Mouse (Mus musculus): ENCODE results near the gene Abcg1. TPM values are rescaled to one million over a fixed set of nuclear protein-coding genes. Genes with fewer than 3 reads are reported as not detected.

Gene Abcg1
- total and polyA plus RNA-seq, 2 experiments from 2014 or later = 17.4 to 34.9 TPM

DNA sequence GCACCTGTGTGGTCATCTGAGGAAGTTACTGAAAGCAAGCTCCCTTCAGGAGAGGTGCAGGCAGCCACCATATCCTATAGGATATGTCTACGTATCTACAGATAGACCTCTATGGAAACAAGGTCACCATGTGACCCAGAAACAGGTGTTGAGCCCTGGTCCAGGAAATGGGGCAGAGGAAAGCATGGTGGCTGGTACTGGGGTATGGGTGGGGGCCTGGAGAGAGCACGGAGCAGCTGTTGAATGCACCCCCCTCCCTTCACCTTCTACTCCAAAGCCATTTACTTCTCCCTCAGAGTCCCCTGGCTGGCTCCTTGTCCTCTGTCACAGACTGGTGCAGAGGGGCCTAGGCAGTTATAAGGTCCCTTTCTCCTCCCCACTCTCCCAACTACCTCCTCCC is 106.3 kb downstream of the Abcg1 start:
- Histone ChIP-seq H3K9ac (replicated peaks; ENCODE audit: low read length) (no peak overlapping the region), H3K4me2 (ENCODE audit: low read depth, low read length) (no peak overlapping the region), H3K36me3 (ENCODE audit: insufficient read depth, low read length) (no peaks in the 10 kb centered on the region), H3K9me3 (ENCODE audit: low read length) (no peaks in the 10 kb centered on the region), H3K4me3 (ENCODE audit: low read length) (no peak overlapping the region), H3K27ac (no peak overlapping the region), H3K27me3 (ENCODE audit: insufficient read depth, low read length) (no peaks in the 10 kb centered on the region), H3K4me1 (ENCODE audit: insufficient read depth, low read length) (no peaks in the 10 kb centered on the region)
- TF ChIP-seq CTCF (IDR thresholded peaks at IDR 0.05; ENCODE audit: low read depth) = no peak
- DNase-seq (ENCODE audit: low spot score) (no peak), ATAC-seq (no peak)
- 88% methylated on average over 2 of the region's 2 CpGs for WGBS

DNA sequence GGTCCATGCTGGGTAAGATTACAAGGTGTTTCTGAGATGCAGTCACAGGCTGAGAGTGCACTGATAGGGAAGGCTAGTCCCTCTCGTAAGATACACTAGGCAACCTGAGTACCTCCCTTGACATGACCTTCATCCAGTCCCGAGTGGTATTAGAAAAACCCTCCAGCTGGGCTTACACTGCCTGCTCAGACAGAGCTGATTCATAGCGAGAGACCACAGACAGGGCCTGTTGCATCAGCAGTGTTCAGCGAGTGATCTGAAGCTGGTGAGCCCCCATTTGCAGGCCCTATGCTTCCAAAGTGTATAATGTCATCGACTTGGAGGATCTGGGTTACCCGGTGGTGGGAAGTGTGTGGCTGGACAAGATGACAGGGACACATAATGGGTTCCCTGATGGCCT is 107.7 kb downstream of the Abcg1 start, which contains the start of gene Tff1:
Gene Tff1, minus strand, starts transcription at position 151 of the 400 bp plus-strand sequence.
- TF ChIP-seq CTCF (IDR thresholded peaks at IDR 0.05; ENCODE audit: low read depth) = no peak
- H3K9ac ChIP-seq (replicated peaks; ENCODE audit: low read length) = no peak within 1 kb of the TSS
- DNase-seq (ENCODE audit: low spot score) (no peak), ATAC-seq (no peak)
- no peaks in the 10 kb centered on the region for H3K9me3 ChIP-seq (ENCODE audit: low read length)
- no peaks in the 10 kb centered on the region for H3K36me3 ChIP-seq (ENCODE audit: insufficient read depth, low read length)
- no peaks in the 10 kb centered on the region for H3K4me1 ChIP-seq (ENCODE audit: insufficient read depth, low read length)
- no peak within 1 kb of the TSS for H3K27ac ChIP-seq
- WGBS = 87% methylated on average over 6 of the region's 6 CpGs
- H3K4me3 ChIP-seq (ENCODE audit: low read length) = no peak within 1 kb of the TSS
- no peak within 1 kb of the TSS for H3K4me2 ChIP-seq (ENCODE audit: low read depth, low read length)
- no peaks in the 10 kb centered on the region for H3K27me3 ChIP-seq (ENCODE audit: insufficient read depth, low read length)

Other genes with a start within 250 kb of the Abcg1 start
- gene Glp1r, start 155.9 kb upstream of the Abcg1 start, total RNA-seq (2014; rRNA removed) = 2.4 and 2.8 TPM in 2 replicates
- gene Glp1r, start 155.9 kb upstream of the Abcg1 start, polyA plus RNA-seq (2015; fragmentation: Nextera tagmentation; extraction: Ambion mirVana) = 0.69 and 0.83 TPM in 2 replicates
- 0.14 and 0.42 TPM in 2 replicates for gene Umodl1, start 103.0 kb upstream of the Abcg1 start, total RNA-seq (2014; rRNA removed)
- gene Umodl1, start 103.0 kb upstream of the Abcg1 start, polyA plus RNA-seq (2015; fragmentation: Nextera tagmentation; extraction: Ambion mirVana) = 0.06 and 0.15 TPM in 2 replicates
- gene Tff3, start 72.0 kb downstream of the Abcg1 start, total RNA-seq (2014; rRNA removed) = not detected in 2 replicates
- 0.44 and 0.55 TPM in 2 replicates for gene Tff3, start 72.0 kb downstream of the Abcg1 start, polyA plus RNA-seq (2015; fragmentation: Nextera tagmentation; extraction: Ambion mirVana)
- gene Tff2, start 86.6 kb downstream of the Abcg1 start, total RNA-seq (2014; rRNA removed) = not detected in 2 replicates
- not detected in 2 replicates for gene Tff2, start 86.6 kb downstream of the Abcg1 start, polyA plus RNA-seq (2015; fragmentation: Nextera tagmentation; extraction: Ambion mirVana)
- gene Tff1, start 107.6 kb downstream of the Abcg1 start, total RNA-seq (2014; rRNA removed) = not detected in 2 replicates
- gene Tff1, start 107.6 kb downstream of the Abcg1 start, polyA plus RNA-seq (2015; fragmentation: Nextera tagmentation; extraction: Ambion mirVana) = not detected in 2 replicates
- 0.10 TPM in 1 of 2 replicates, not detected in the other for gene Tmprss3, start 141.3 kb downstream of the Abcg1 start, total RNA-seq (2014; rRNA removed)
- gene Tmprss3, start 141.3 kb downstream of the Abcg1 start, polyA plus RNA-seq (2015; fragmentation: Nextera tagmentation; extraction: Ambion mirVana) = 0.14 and 0.23 TPM in 2 replicates
- gene Ubash3a, start 150.2 kb downstream of the Abcg1 start, total RNA-seq (2014; rRNA removed) = 0.21 TPM in 1 of 2 replicates, not detected in the other
- not detected in 2 replicates for gene Ubash3a, start 150.2 kb downstream of the Abcg1 start, polyA plus RNA-seq (2015; fragmentation: Nextera tagmentation; extraction: Ambion mirVana)
- gene Rsph1, start 219.7 kb downstream of the Abcg1 start, total RNA-seq (2014; rRNA removed) = 0.50 and 1.3 TPM in 2 replicates
- gene Rsph1, start 219.7 kb downstream of the Abcg1 start, polyA plus RNA-seq (2015; fragmentation: Nextera tagmentation; extraction: Ambion mirVana) = 8.9 TPM in 2 replicates
- 8.8 and 10.7 TPM in 2 replicates for gene Slc37a1, start 229.1 kb downstream of the Abcg1 start, total RNA-seq (2014; rRNA removed)
- gene Slc37a1, start 229.1 kb downstream of the Abcg1 start, polyA plus RNA-seq (2015; fragmentation: Nextera tagmentation; extraction: Ambion mirVana) = 5.7 and 6.8 TPM in 2 replicates

Measured in hindbrain, postnatal 0 days (tissue).